In the genomic region with DNA sequence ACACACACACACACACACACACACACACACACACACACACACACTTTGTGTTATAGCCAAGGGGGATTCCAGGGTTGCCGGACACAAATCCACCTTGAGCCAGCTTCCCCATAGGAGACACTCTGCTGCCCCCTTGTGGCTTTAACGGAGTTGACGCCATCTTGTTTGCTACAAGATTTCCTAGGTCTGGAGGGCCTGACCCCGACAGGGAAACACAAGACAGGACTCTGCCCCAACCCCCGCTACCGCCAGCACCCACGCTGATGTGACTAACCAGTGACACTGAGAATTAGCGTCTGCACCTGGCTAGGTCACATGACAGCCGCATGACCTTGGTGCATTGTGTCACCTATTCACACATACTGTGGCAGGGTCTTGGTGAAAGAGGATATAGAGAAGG, we compare ENCODE assay signal across 9 mouse cellular contexts. TPM values are rescaled to one million over a fixed set of nuclear protein-coding genes. Genes with fewer than 3 reads are reported as not detected.
DNase-seq lines count a peak whose midpoint lies in the region; ATAC-seq lines count a peak whose summit lies in the region.
"Had no signal": no experiment of that assay in that cellular context is flagged by ENCODE, and none has a peak within 500 bp of the region (broad histone marks: within the 10 kb centered on the region; RNA-seq: fewer than 3 reads in every experiment).

No protein-coding gene starts in this region.

- H3K4me3 ChIP-seq in neural tube, embryonic 15.5 days (replicated peaks): no peak overlapping the region

- H3K9me3 ChIP-seq in neural tube, embryonic 15.5 days (replicated peaks): no peaks in the 10 kb centered on the region

- H3K9ac ChIP-seq in neural tube, embryonic 15.5 days (replicated peaks): no peak overlapping the region

- no peak for ATAC-seq in CD4-positive, CD25-positive, alpha-beta regulatory T cell, adult 4 months
- ATAC-seq in neural tube, embryonic 15.5 days (ENCODE audit: low FRiP score): no peak

- H3K27ac ChIP-seq in neural tube, embryonic 15.5 days (replicated peaks): no peak overlapping the region

- H3K36me3 ChIP-seq in neural tube, embryonic 15.5 days: no peaks in the 10 kb centered on the region

- no peak overlapping the region for H3K4me2 ChIP-seq in neural tube, embryonic 15.5 days

- 5% methylated on average over 9 of the region's 9 CpGs for WGBS in neural tube, embryonic 15.5 days

- H3K4me1 ChIP-seq in neural tube, embryonic 15.5 days: peaks cover 7% of the 10 kb centered on the region

- peak; percentile 66 for DNase-seq in CD4-positive, CD25-positive, alpha-beta regulatory T cell, adult 2 months (ENCODE audit: low read depth, low spot score)
- DNase-seq in neural tube, embryonic 10.5 days (ENCODE audit: extremely low spot score, low spot score): peak; percentile 90
- DNase-seq in cerebellum, postnatal 36 days: peak; percentile 68 to 73
- peak; percentile 68 for DNase-seq in kidney, adult 9 months
- DNase-seq in lung, postnatal 25 days (ENCODE audit: low spot score): peak; percentile 18
- DNase-seq in spleen, postnatal 10 days (ENCODE audit: low spot score in 2 of 2): peak; percentile 60 to 81

- H3K27me3 ChIP-seq in neural tube, embryonic 15.5 days (replicated peaks): 0 out of 2 replicates have a peak, but pooled peaks cover 6% of the 10 kb centered on the region

RNA-seq across cellular contexts. Expression of gene Sdsl, which starts 15.0 kb away (rescaled TPM):
- not detected for polyA plus RNA-seq in CD4-positive, CD25-positive, alpha-beta regulatory T cell, adult 4 months (2017; shearing (Covaris generic))
- polyA plus RNA-seq in neural tube, embryonic 15.5 days (2015; fragmentation: Nextera tagmentation; extraction: Ambion mirVana): 7.9 TPM in 2 replicates

RNA-seq across cellular contexts. Expression of gene Sds, which starts 18.7 kb away (rescaled TPM):
- not detected for polyA plus RNA-seq in CD4-positive, CD25-positive, alpha-beta regulatory T cell, adult 4 months (2017; shearing (Covaris generic))
- polyA plus RNA-seq in neural tube, embryonic 15.5 days (2015; fragmentation: Nextera tagmentation; extraction: Ambion mirVana): not detected in 2 replicates
- polyA plus RNA-seq: large intestine, adult 2 months had no signal

RNA-seq across cellular contexts. Expression of gene Lhx5, which starts 26.1 kb away (rescaled TPM):
- not detected for polyA plus RNA-seq in CD4-positive, CD25-positive, alpha-beta regulatory T cell, adult 4 months (2017; shearing (Covaris generic))
- polyA plus RNA-seq in neural tube, embryonic 15.5 days (2015; fragmentation: Nextera tagmentation; extraction: Ambion mirVana): 18.7 and 22.4 TPM in 2 replicates

RNA-seq across cellular contexts. Expression of gene Plbd2, which starts 45.8 kb away (rescaled TPM):
- polyA plus RNA-seq in CD4-positive, CD25-positive, alpha-beta regulatory T cell, adult 4 months (2017; shearing (Covaris generic)): 1 to 10 TPM; 4.5 to 5.1 TPM
- polyA plus RNA-seq in neural tube, embryonic 15.5 days (2015; fragmentation: Nextera tagmentation; extraction: Ambion mirVana): 41.8 and 41.9 TPM in 2 replicates

RNA-seq across cellular contexts. Expression of gene Slc8b1, which starts 53.3 kb away (rescaled TPM):
- polyA plus RNA-seq in CD4-positive, CD25-positive, alpha-beta regulatory T cell, adult 4 months (2017; shearing (Covaris generic)): 10 to 100 TPM in 1 of 2 experiments, 1 to 10 TPM in 1; 6.4 to 11.7 TPM
- polyA plus RNA-seq in neural tube, embryonic 15.5 days (2015; fragmentation: Nextera tagmentation; extraction: Ambion mirVana): 2.8 and 4.4 TPM in 2 replicates

Comparison
In these comparisons a context has a peak if more than half of its experiments do, and no peak if none do; other contexts are left out.
1. DNase-seq: peak in every context shown above with its lines; median percentile 90 in neural tube, embryonic 10.5 days; 70 in cerebellum, postnatal 36 days; 70 in spleen, postnatal 10 days; 68 in kidney, adult 9 months; 66 in CD4-positive, CD25-positive, alpha-beta regulatory T cell, adult 2 months; 18 in lung, postnatal 25 days.
2. RNA of gene Lhx5, which starts 26.1 kb away (polyA plus RNA-seq): 18.7 to 22.4 TPM in neural tube, embryonic 15.5 days; not detected in CD4-positive, CD25-positive, alpha-beta regulatory T cell, adult 4 months; every median in the first group is over 10 times any median in the second.